Mouse (Mus musculus): Measurements from ENCODE around the gene N6amt1.

Gene N6amt1

DNA sequence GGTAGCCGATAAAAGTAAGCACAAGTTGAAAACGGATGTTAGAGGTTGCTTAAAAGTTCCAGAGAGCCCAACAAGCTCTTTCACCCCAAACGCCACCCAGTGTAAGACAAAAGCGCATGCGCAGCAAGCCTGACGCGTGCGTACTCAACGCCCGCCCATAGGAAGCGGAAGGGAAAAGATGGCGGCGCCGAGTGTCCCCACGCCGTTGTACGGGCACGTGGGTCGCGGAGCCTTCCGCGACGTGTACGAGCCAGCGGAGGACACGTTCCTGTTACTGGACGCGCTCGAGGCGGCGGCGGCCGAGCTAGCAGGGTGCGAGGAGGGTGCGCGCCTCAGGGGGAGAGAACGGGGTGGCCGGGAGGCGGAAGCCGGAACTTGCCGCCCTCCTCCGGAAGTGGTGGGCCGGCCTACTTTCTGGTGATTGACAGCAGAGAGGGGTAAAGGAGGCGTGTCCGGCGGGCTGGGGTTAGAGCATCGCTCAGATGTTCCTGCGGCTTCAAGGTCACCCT, at the start of gene N6amt1:
Gene N6amt1 (plus strand): TSS at position 111 of the 509 bp plus-strand sequence.
- peak; percentile 85 to 94 for DNase-seq (ENCODE audit: low spot score in 2 of 2)

DNA sequence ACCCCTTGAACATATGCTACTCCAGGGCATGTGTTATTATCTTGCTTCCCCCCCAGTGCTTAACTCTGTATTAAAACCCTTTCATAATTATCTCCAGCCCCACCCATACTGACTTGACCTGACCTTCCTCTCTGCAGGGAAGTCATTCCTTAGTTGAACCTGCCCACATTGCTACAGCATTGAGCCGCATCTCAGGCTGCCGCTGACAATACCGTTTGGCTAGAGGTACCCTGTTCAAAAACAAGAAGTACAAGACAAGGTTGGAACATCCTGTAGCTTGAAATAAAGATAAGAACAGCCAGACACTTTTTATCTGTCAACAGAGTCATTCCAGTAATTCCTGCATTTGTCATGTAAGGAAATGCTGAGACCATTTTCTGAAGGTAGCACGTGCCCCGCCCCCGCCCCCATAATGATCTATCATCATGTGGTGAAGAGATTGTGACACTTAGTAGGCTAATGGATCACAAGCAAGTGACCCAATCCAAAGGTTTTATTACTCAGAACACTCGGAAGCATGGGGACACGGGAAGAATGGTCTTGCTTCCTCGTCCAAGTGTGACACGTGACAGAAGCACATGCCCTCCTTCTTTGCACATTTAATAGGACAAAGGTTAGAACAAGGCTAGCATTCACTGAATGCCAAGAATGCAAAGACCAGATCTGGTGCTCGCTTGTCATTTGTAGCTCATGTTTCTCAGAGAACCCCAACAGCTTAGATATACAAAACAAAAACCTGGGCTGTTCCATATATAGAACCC, 48.6 kb upstream of the N6amt1 start:
- DNase-seq (ENCODE audit: low spot score in 2 of 2), result no peak

DNA sequence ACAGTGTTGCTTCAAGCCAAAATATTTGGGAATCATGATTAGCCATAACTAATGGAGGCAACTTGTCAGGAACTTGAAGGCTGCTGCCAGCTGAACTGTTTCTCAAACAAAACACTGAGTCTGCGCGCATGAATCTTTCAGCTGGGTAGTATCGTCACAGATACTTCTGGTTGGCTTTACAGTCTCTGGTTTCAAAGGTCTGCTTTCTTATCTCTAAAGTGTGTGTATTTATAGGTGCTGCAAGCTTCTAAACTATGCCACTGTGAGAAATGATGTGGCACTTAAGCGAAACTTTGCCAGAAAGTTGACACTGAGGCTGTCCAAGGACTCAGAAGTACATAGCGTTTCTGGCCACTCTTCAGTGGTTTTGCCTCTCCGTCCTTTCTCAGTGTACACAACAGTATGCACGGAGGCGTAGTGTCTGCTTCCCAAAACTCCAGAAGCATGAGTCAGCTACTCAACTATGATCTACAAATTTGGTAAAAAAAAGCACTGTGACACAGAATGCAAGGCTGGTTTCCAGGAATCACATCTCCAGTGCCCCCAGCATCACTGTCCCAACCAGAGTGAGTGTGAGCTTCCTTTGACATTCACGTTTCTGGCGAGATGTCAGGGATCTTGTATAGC, 46.8 kb upstream of the N6amt1 start:
- DNase-seq (ENCODE audit: low spot score in 2 of 2), result peak in 1 of 2 experiments; percentile 39

DNA sequence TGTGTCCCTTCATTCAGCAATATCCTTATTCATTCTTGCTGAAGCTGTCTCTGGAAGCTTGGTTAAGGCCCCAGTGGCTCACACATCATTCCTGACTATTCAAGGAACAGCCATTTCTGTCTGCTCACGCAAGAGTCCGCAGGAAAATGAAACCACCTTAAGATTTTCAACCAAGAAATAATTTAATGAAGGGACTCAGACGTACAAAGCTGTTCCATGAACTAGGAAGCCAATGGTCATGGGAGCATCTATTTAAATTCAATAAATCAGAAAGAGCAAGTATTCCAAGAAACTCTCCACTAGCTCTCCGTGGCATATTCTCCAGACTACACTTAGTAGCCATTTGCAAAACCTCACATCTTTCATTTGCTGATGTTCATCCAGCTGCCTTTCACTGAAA, 43.3 kb upstream of the N6amt1 start:
- DNase-seq (ENCODE audit: low spot score in 2 of 2), result no peak

DNA sequence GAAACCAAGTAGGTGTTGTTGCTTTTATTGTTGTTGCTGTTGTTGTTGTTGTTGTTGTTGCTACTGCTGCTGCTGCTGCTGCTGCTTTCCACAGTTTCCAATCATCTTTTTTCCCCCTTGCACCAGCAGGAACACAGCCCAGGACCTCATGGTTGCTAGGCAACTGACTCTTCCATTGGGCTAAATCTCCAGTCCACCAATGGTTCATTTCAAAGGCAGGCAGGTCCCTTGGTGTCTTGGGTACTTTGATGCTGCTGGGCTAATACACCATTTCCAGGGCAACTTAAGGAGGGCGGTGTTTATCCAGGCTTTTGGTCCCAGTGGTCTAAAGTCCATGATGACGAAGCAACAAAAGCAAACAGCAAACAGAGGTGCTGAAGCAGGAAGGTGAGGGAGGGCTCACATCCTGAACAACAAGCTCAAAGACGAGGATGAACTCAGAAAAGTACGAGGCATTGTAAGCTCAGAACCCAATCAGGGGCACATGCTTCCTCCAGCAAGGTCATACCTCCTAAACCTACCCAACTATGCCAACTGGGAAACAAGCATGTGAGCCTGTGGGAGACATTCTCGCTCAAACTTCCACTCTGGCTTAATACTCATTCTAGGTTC, 35.7 kb upstream of the N6amt1 start:
- no peak for DNase-seq (ENCODE audit: low spot score in 2 of 2)

GRCm38 (mm10) chr16:87318998-87319397, 35.0 kb upstream of the N6amt1 start:
- DNase-seq (ENCODE audit: low spot score in 2 of 2), result no peak

DNA sequence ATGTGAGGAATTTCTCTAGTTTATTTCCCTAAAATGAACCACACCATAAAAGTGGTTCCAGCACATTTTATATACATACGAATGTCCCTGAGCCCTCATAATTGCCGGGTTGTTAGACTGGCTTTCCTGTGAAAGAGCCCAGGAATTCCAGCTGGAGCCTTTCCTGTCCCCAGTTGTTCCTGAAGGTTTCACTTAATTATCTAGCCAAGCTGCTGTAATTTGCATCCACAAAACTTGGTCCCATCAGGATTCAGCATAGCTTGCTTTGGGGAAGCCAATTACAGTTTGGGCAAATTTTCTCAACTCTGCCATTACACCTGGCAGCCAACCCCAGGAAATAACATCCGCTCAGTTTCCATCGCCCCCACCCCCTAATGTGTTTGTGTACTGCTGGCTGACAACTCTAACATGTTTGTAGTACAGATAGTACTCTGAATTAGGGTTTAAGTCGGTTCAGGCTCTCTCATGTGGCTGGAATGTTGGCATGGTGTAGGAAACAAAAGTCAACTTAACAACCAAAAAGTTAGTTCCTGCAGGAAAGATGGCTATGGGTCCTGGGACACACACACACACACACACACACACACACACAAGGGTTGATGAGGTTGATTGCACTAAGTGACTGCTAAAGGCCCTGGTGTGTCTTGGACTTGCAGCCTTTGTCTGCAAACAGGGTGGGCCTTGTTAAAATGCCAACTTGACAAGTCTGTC, 34.3 kb upstream of the N6amt1 start:
- DNase-seq (ENCODE audit: low spot score in 2 of 2), result no peak

- no peak for DNase-seq (ENCODE audit: low spot score in 2 of 2)
Observed at GRCm38 (mm10) chr16:87320252-87320555, 33.8 kb upstream of the N6amt1 start.

DNA sequence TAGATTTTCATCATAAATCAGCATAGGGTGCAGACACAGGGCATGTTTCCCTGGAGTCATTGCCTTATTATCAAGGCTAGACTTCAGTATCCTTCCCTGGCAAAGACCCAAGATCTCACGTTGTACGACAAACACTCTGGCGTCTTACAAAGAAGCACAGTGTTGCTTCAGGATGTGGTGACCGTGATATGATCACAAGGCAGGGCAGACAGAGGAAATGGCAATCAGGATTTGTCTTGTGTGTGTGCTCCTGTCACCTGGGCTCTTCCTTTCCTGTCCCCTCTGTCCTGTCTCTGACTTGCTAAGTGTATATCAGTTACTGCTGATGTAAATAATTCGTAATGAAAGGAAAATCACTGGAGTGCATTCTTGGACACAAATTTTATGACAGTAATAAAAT, 29.4 kb upstream of the N6amt1 start:
- no peak for DNase-seq (ENCODE audit: low spot score in 2 of 2)

GRCm38 (mm10) chr16:87329986-87330385, 24.0 kb upstream of the N6amt1 start:
- DNase-seq (ENCODE audit: low spot score in 2 of 2), result no peak

DNA sequence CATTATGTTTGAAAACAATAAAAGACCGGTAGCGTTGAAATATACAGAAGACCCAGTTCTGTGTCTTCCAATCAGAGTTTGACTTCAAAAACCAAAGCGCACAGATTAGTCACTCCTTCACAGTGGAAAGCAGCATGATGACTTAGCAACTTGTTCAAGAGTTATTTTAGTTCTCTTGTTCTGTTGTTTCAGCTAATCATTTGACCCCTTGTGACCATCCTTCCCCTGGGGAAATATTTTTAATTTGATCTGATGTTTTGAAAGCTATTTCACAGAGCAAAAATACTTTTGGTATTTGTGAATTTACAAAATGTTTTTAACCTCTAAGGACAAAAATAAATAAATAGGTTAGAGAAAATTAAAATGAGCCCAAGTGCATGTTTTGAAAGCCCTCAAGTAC, 19.2 kb upstream of the N6amt1 start:
- DNase-seq (ENCODE audit: low spot score in 2 of 2), result no peak

DNA sequence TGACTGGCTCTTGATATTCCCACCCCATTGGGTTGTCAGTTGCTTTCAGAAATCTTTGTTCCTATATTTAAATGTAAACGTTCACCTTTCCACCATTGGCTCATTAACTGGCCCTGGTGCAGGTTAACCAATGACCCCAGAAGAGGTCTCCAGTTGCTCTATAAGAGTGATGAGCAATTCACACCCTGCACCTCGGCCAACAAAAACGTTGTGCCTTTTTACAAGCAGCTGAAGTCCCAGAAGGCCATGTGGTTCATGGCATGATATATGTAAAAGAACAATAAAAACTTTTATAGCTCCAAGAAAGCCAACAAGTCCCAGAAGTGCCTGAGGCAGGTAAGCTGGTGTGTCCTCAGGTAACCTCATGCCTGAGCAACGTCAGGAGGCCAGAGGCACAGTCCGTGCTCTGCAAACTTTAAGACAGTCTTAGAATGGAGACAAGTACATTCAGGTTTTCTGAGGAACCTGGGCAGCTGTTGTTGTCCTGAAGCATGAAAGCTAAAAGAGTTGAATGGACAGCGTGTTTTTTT, 12.9 kb upstream of the N6amt1 start:
- DNase-seq (ENCODE audit: low spot score in 2 of 2), result no peak

DNA sequence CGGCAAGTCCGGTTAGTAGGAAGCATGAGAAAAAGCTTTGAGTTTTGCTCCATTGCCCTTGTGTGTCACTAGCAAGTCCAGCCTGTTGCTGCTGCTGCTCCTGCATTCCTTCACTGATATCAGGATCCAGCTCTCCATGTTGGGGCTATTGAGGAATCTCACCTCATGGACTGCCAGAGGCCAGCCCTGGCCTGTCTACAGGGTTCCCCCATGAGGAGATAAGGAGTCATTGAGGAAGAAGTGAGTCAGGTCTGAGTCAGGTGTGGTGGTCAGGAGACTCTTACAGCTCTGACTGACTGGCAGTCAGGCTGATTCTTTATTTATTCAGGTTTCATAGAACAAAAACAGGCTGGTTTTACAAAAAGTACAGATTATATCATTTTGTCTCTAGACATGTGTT, 5.9 kb upstream of the N6amt1 start:
- DNase-seq (ENCODE audit: low spot score in 2 of 2), result no peak

DNA sequence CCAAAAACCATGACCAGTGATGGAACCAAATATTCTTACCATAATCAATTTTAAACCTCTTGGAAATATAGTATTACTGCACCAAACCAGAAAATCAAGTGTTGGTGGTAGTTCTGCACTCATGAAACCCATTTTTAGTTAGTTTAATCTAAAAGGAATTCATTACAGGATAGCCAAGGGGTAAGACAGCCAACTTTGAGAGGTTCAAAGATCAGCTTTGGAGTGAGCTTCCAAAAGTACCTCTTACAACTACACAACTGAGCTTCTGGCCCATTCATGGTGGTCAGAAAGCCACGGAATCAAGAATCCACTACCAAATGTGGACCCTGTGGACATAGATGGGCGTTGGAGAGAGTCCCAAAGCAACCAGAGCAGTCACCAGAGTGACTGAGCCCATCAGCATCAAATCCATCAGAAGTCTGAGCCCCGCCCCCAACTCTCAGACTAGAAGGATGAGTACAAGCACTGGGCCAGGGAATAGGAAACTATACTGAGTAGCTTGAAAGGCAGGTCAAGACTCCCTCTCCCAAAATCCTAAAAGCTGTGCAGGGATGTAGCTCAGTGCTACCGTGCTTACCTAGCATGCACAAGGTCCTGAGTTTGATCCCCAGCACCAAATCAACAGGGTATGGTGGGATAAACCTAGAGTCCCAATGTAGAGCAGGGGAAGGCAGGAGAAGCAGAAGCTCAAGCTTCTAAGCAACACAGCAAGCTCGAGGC, 2.4 kb upstream of the N6amt1 start:
- no peak for DNase-seq (ENCODE audit: low spot score in 2 of 2)

- no peak for DNase-seq (ENCODE audit: low spot score in 2 of 2)
Observed at GRCm38 (mm10) chr16:87353605-87354004, 380 bp upstream of the N6amt1 start.

DNA sequence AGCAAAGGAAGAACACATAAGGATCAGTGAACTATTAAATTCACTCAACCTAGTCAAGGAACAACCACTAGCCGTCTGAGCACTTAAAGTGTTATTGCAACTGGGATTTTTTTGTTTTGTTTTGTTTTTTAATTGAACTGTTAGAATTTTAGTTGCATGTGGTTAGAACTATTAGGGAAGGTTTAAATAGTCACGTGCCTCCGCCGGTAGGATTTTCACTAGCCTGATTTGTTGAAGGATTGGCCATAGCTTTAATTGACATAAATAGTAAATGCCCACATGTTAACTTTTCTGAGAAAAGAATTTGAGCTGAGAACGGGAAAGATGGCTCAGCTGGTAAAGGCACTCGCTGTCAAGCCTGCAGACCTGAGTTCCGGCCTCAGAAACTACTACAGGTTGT, 763 bp downstream of the N6amt1 start:
- DNase-seq (ENCODE audit: low spot score in 2 of 2), result no peak

- DNase-seq (ENCODE audit: low spot score in 2 of 2), result no peak
Observed at GRCm38 (mm10) chr16:87360096-87360495, 6.1 kb downstream of the N6amt1 start.

DNA sequence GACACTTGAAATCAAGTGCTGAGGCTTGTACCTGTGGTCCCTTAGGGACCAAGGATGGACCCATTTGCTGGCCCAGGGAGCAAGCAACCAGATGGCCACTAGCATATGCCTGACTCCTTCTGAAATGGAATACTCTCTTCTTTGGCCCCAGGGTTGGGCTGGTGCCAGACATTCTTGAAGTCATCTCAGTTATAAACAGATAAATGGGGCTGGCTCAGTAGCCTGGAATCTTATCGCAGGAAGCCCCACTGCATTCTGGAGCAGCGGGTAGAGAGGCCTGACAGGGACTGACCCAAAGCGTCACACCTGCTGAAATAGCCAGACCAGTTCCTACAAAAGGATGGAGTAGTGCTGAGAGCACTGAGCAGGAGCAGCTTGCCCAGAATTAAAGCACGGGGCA, 10.2 kb downstream of the N6amt1 start:
- no peak for DNase-seq (ENCODE audit: low spot score in 2 of 2)

- no peak for DNase-seq (ENCODE audit: low spot score in 2 of 2)
Observed at GRCm38 (mm10) chr16:87366035-87366434, 12.1 kb downstream of the N6amt1 start.

- DNase-seq (ENCODE audit: low spot score in 2 of 2), result no peak
Observed at GRCm38 (mm10) chr16:87366445-87366844, 12.5 kb downstream of the N6amt1 start.

- DNase-seq (ENCODE audit: low spot score in 2 of 2), result no peak
Observed at GRCm38 (mm10) chr16:87382996-87383395, 29.0 kb downstream of the N6amt1 start.

- DNase-seq (ENCODE audit: low spot score in 2 of 2), result no peak
Observed at GRCm38 (mm10) chr16:87384366-87384765, 30.4 kb downstream of the N6amt1 start.
